ENCODE assay signal across 24 mouse cellular contexts in genomic region chr17:57172378-57172777, GRCm38 (mm10). TPM values are rescaled to one million over a fixed set of nuclear protein-coding genes. Genes with fewer than 3 reads are reported as not detected.
A peak's percentile ranks its signal among the peaks of the same experiment; 100 is the strongest.
DNase-seq lines count a peak whose midpoint lies in the region; ATAC-seq and TF ChIP-seq lines count a peak whose summit lies in the region.
"Had no signal": no experiment of that assay in that cellular context is flagged by ENCODE, and none has a peak within 500 bp of the region (broad histone marks: within the 10 kb centered on the region; RNA-seq: fewer than 3 reads in every experiment).

No protein-coding gene starts in this region.

- ATAC-seq in heart, postnatal 0 days (ENCODE audit: insufficient read depth, low read depth): peak; percentile 60; the same call in 1 of the 2 replicates
- peak; percentile 52 for ATAC-seq in lung, postnatal 0 days
- ATAC-seq: forebrain, embryonic 13.5 days; forebrain, postnatal 0 days; intestine, embryonic 15.5 days had no signal

- no peaks in the 10 kb centered on the region for H3K27me3 ChIP-seq in heart, postnatal 0 days (ENCODE audit: control insufficient read depth, insufficient read depth, low read length)
- no peaks in the 10 kb centered on the region for H3K27me3 ChIP-seq in lung, postnatal 0 days (replicated peaks; ENCODE audit: insufficient read depth, low read length)
- peaks cover 12% of the 10 kb centered on the region for H3K27me3 ChIP-seq in myocyte (ENCODE audit: control insufficient read depth, insufficient read depth, insufficient read length)
- H3K27me3 ChIP-seq in kidney, adult 2 months (replicated peaks; ENCODE audit: control insufficient read depth, insufficient read depth, low read length): no peaks in the 10 kb centered on the region
- H3K27me3 ChIP-seq: embryonic facial prominence, embryonic 13.5 days; forebrain, embryonic 13.5 days; heart, embryonic 13.5 days; intestine, embryonic 15.5 days had no signal

- H3K4me1 ChIP-seq in heart, postnatal 0 days (ENCODE audit: control insufficient read depth, insufficient read depth): no peaks in the 10 kb centered on the region
- no peaks in the 10 kb centered on the region for H3K4me1 ChIP-seq in lung, postnatal 0 days (ENCODE audit: insufficient read depth, low read depth, low read length)
- H3K4me1 ChIP-seq in bone marrow macrophage, adult 2 months (ENCODE audit: control insufficient read depth, insufficient read depth, low read length): peaks cover 23% of the 10 kb centered on the region
- no peaks in the 10 kb centered on the region for H3K4me1 ChIP-seq in kidney, adult 2 months (ENCODE audit: control insufficient read depth, insufficient read depth, low read length)
- H3K4me1 ChIP-seq: embryonic facial prominence, embryonic 13.5 days; forebrain, embryonic 13.5 days; hindbrain, embryonic 10.5 days; intestine, embryonic 15.5 days had no signal

- H3K9me3 ChIP-seq in heart, postnatal 0 days (replicated peaks; ENCODE audit: control insufficient read depth, low read length): 0 out of 2 replicates have a peak, but pooled peaks cover 5% of the 10 kb centered on the region
- H3K9me3 ChIP-seq in lung, postnatal 0 days (ENCODE audit: low read length): no peaks in the 10 kb centered on the region
- H3K9me3 ChIP-seq: embryonic facial prominence, embryonic 13.5 days; forebrain, embryonic 13.5 days; heart, embryonic 13.5 days; hindbrain, embryonic 10.5 days; intestine, embryonic 15.5 days had no signal

- TF ChIP-seq EP300 in heart, postnatal 0 days (IDR thresholded peaks at IDR 0.05; ENCODE audit: low read depth): no peak
- no peak for TF ChIP-seq EP300 in lung, postnatal 0 days (IDR thresholded peaks at IDR 0.05)

- no peaks in the 10 kb centered on the region for H3K36me3 ChIP-seq in heart, postnatal 0 days (replicated peaks; ENCODE audit: control insufficient read depth, insufficient read depth, low read length)
- no peaks in the 10 kb centered on the region for H3K36me3 ChIP-seq in lung, postnatal 0 days (ENCODE audit: insufficient read depth, low read length)
- no peaks in the 10 kb centered on the region for H3K36me3 ChIP-seq in myocyte (ENCODE audit: control insufficient read depth, insufficient read depth)
- H3K36me3 ChIP-seq in kidney, adult 2 months (ENCODE audit: control insufficient read depth, insufficient read depth, low read length): no peaks in the 10 kb centered on the region
- H3K36me3 ChIP-seq: embryonic facial prominence, embryonic 13.5 days; heart, embryonic 13.5 days; hindbrain, embryonic 10.5 days; intestine, embryonic 15.5 days had no signal

- H3K27ac ChIP-seq in heart, postnatal 0 days (ENCODE audit: low read depth): no peak overlapping the region
- no peak overlapping the region for H3K27ac ChIP-seq in lung, postnatal 0 days (ENCODE audit: low read length)
- H3K27ac ChIP-seq in bone marrow macrophage, adult 2 months (ENCODE audit: insufficient read depth, low read depth, low read length): peak overlapping the region; percentile 82
- H3K27ac ChIP-seq in kidney, adult 2 months (ENCODE audit: insufficient read depth, low read depth, low read length): no peak overlapping the region
- H3K27ac ChIP-seq: embryonic facial prominence, embryonic 13.5 days; forebrain, embryonic 13.5 days; heart, embryonic 13.5 days; hindbrain, embryonic 10.5 days; hindbrain, embryonic 14.5 days; intestine, embryonic 15.5 days had no signal

- H3K4me2 ChIP-seq in heart, postnatal 0 days (ENCODE audit: low read depth, low read length): no peak overlapping the region
- no peak overlapping the region for H3K4me2 ChIP-seq in lung, postnatal 0 days (replicated peaks; ENCODE audit: low read depth, low read length)
- no peak overlapping the region for H3K4me2 ChIP-seq in myocyte (ENCODE audit: low read depth)
- H3K4me2 ChIP-seq: embryonic facial prominence, embryonic 13.5 days; forebrain, embryonic 13.5 days; heart, embryonic 13.5 days; hindbrain, embryonic 14.5 days; intestine, embryonic 15.5 days had no signal

- no peaks in the 10 kb centered on the region for H3K79me2 ChIP-seq in myocyte (ENCODE audit: control insufficient read depth, insufficient read depth)

- no peak overlapping the region for H3K9ac ChIP-seq in heart, postnatal 0 days (replicated peaks; ENCODE audit: low read depth, low read length)
- H3K9ac ChIP-seq in lung, postnatal 0 days (replicated peaks; ENCODE audit: low read depth): no peak overlapping the region
- H3K9ac ChIP-seq: embryonic facial prominence, embryonic 13.5 days; forebrain, embryonic 13.5 days; forebrain, postnatal 0 days; heart, embryonic 13.5 days; hindbrain, embryonic 14.5 days; intestine, embryonic 15.5 days had no signal

- no peak for TF ChIP-seq CTCF in heart, postnatal 0 days (IDR thresholded peaks at IDR 0.05; ENCODE audit: low read depth)
- TF ChIP-seq CTCF in lung, postnatal 0 days (IDR thresholded peaks at IDR 0.05): no peak
- no peak for TF ChIP-seq CTCF in bone marrow macrophage, adult 2 months (IDR thresholded peaks at IDR 0.05; ENCODE audit: low read depth, low read length)
- TF ChIP-seq CTCF in kidney, adult 2 months (conservative IDR thresholded peaks at IDR 0.05; ENCODE audit: insufficient read depth, insufficient read length, low read depth, low read length): no peak

- no peak for TF ChIP-seq POLR2A in bone marrow macrophage, adult 2 months (IDR thresholded peaks at IDR 0.05; ENCODE audit: borderline replicate concordance, low read depth, low read length)
- TF ChIP-seq POLR2A in myocyte (IDR thresholded peaks at IDR 0.05; ENCODE audit: insufficient read length, low read depth): no peak
- no peak for TF ChIP-seq POLR2A in kidney, adult 2 months (IDR thresholded peaks at IDR 0.05; ENCODE audit: low read depth, low read length)

- no peak overlapping the region for H3K4me3 ChIP-seq in heart, postnatal 0 days (ENCODE audit: low read depth, low read length)
- no peak overlapping the region for H3K4me3 ChIP-seq in lung, postnatal 0 days (ENCODE audit: low read depth, low read length)
- no peak overlapping the region for H3K4me3 ChIP-seq in bone marrow macrophage, adult 2 months (ENCODE audit: insufficient read depth, low read length)
- no peak overlapping the region for H3K4me3 ChIP-seq in myocyte
- H3K4me3 ChIP-seq in kidney, adult 2 months (ENCODE audit: insufficient read depth, low read depth, low read length): no peak overlapping the region
- H3K4me3 ChIP-seq: embryonic facial prominence, embryonic 13.5 days; forebrain, embryonic 13.5 days; heart, embryonic 13.5 days; hindbrain, embryonic 10.5 days; intestine, embryonic 15.5 days had no signal

- peak; percentile 21 for DNase-seq in heart, postnatal 0 days (ENCODE audit: low spot score)
- no peak for DNase-seq in heart, adult 9 months (ENCODE audit: low spot score in 2 of 2)
- DNase-seq in lung, postnatal 0 days (ENCODE audit: low spot score): peak; percentile 67
- no peak for DNase-seq in lung, postnatal 25 days (ENCODE audit: low spot score)
- DNase-seq in spleen, postnatal 4 days (ENCODE audit: low spot score in 2 of 2): no peak
- no peak for DNase-seq in kidney, adult 2 months
- DNase-seq: adrenal gland, postnatal 14 days; cerebellum, adult 18-20 months; cerebellum, adult 9-11 months; cerebellum, postnatal 36 days; forebrain, postnatal 0 days; gastrocnemius, postnatal 14 days had no signal

- WGBS in heart, postnatal 0 days: 50% methylated on average over 5 of the region's 5 CpGs
- WGBS in lung, postnatal 0 days: 46% methylated on average over 5 of the region's 5 CpGs
- 69% methylated on average over 5 of the region's 5 CpGs for WGBS in kidney, adult 2 months

- no peak overlapping the region for H3ac ChIP-seq in myocyte (ENCODE audit: control insufficient read depth, insufficient read length)

TF ChIP-seq in myocyte, 11 proteins besides CTCF, POLR2A, EP300 and RAD21:
- TF ChIP-seq SRF (IDR thresholded peaks at IDR 0.05; ENCODE audit: control insufficient read depth, insufficient read length, low read depth) (no peak), USF1 (IDR thresholded peaks at IDR 0.05; ENCODE audit: low read depth) (peak; percentile 18)

RNA-seq across cellular contexts. Expression of gene Tnfsf14, which starts 21.6 kb away (rescaled TPM):
- total RNA-seq in heart, postnatal 0 days (2014; rRNA removed; ENCODE audit: low replicate concordance): not detected in 2 replicates
- polyA plus RNA-seq in heart, postnatal 0 days (2015; fragmentation: Nextera tagmentation; extraction: Ambion mirVana): not detected in 2 replicates
- polyA plus RNA-seq in lung, postnatal 0 days (2015; fragmentation: Nextera tagmentation; extraction: Ambion mirVana): 0.50 and 0.73 TPM in 2 replicates
- 3.5 and 3.8 TPM in 2 replicates for polyA plus RNA-seq in bone marrow macrophage, adult 2 months (2012; ENCODE audit: insufficient read depth, insufficient read length, missing spikeins)
- polyA plus RNA-seq in myocyte (2012; fragmentation: generic; extraction: Trizol): not detected
- 0.35 and 0.44 TPM in 2 replicates for polyA plus RNA-seq in kidney, adult 2 months (2012; rRNA removed)
- total RNA-seq: forebrain, postnatal 0 days; gastrocnemius, adult 18-20 months; gastrocnemius, postnatal 14 days; heart, postnatal 10 days had no signal
- polyA plus RNA-seq: embryonic facial prominence, embryonic 13.5 days; forebrain, embryonic 13.5 days; forebrain, postnatal 0 days had no signal

RNA-seq across cellular contexts. Expression of gene Cd70, which starts 22.8 kb away (rescaled TPM):
- total RNA-seq in heart, postnatal 0 days (2014; rRNA removed; ENCODE audit: low replicate concordance): not detected in 2 replicates
- not detected in 2 replicates for polyA plus RNA-seq in heart, postnatal 0 days (2015; fragmentation: Nextera tagmentation; extraction: Ambion mirVana)
- not detected in 2 replicates for polyA plus RNA-seq in lung, postnatal 0 days (2015; fragmentation: Nextera tagmentation; extraction: Ambion mirVana)
- polyA plus RNA-seq in bone marrow macrophage, adult 2 months (2012; ENCODE audit: insufficient read depth, insufficient read length, missing spikeins): not detected in 2 replicates
- polyA plus RNA-seq in myocyte (2012; fragmentation: generic; extraction: Trizol): not detected
- 0.13 TPM in 1 of 2 replicates, not detected in the other for polyA plus RNA-seq in kidney, adult 2 months (2012; rRNA removed)
- total RNA-seq: adrenal gland, adult 18-20 months; adrenal gland, postnatal 14 days; forebrain, postnatal 0 days; gastrocnemius, adult 18-20 months; gastrocnemius, postnatal 14 days; heart, adult 8-10 months; heart, postnatal 10 days had no signal
- polyA plus RNA-seq: embryonic facial prominence, embryonic 13.5 days; forebrain, embryonic 13.5 days; heart, embryonic 13.5 days had no signal

RNA-seq across cellular contexts. Expression of gene C3, which starts 55.6 kb away (rescaled TPM):
- total RNA-seq in heart, postnatal 0 days (2014; rRNA removed; ENCODE audit: low replicate concordance): 32.5 and 41.7 TPM in 2 replicates
- polyA plus RNA-seq in heart, postnatal 0 days (2015; fragmentation: Nextera tagmentation; extraction: Ambion mirVana): 23.4 and 25.6 TPM in 2 replicates
- 50.2 and 55.0 TPM in 2 replicates for polyA plus RNA-seq in lung, postnatal 0 days (2015; fragmentation: Nextera tagmentation; extraction: Ambion mirVana)
- polyA plus RNA-seq in bone marrow macrophage, adult 2 months (2012; ENCODE audit: insufficient read depth, insufficient read length, missing spikeins): 89.2 and 101 TPM in 2 replicates
- polyA plus RNA-seq in myocyte (2012; fragmentation: generic; extraction: Trizol): 0.12 TPM
- 51.5 and 69.4 TPM in 2 replicates for polyA plus RNA-seq in kidney, adult 2 months (2012; rRNA removed)

Comparison
In these comparisons a context has a peak if more than half of its experiments do, and no peak if none do; other contexts are left out.
1. DNase-seq: peak in heart, postnatal 0 days (single experiment) and lung, postnatal 0 days (single experiment); none in heart, adult 9 months (0 of 2), lung, postnatal 25 days (single experiment), spleen, postnatal 4 days (0 of 2) and kidney, adult 2 months (single experiment).
2. RNA of gene C3, which starts 55.6 kb away (polyA plus RNA-seq): 89.2 to 101 TPM in bone marrow macrophage, adult 2 months, 51.5 to 69.4 TPM in kidney, adult 2 months, 50.2 to 55.0 TPM in lung, postnatal 0 days and 23.4 to 25.6 TPM in heart, postnatal 0 days; 0.12 TPM in myocyte (single experiment); every median in the first group is over 10 times any median in the second.